Mouse (Mus musculus) limb, embryonic 13.5 days (tissue): Measurements from ENCODE around the gene Armh4. TPM values are rescaled to one million over a fixed set of nuclear protein-coding genes. Genes with fewer than 3 reads are reported as not detected.
"Not testable (repeated sequence)": the region's sequence is repeated elsewhere in the genome, so short reads cannot be mapped to it uniquely, and the experiment has no call there.

Experiments used
- ATAC-seq: fragments of 200-750 bp; cut with Nextera tagmentation; 2 replicates; pipeline ENCODE4 v1.8.0; 2017; ENCODE audit warnings: low read depth, moderate number of reproducible peaks, moderate TSS enrichment; ENCODE audit not compliant: low FRiP score
- H3K27ac ChIP-seq: fragments of 300-500 bp; sonication (generic); 2 replicates; pipeline ENCODE4 v1.5.1; 2015; ENCODE audit warnings: inconsistent platforms, mild to moderate bottlenecking, moderate library complexity
- H3K27me3 ChIP-seq: fragments of 300-500 bp; sonication (generic); 2 replicates; pipeline ENCODE4 v1.6.1; 2015; ENCODE audit warnings: mild to moderate bottlenecking, inconsistent platforms
- H3K36me3 ChIP-seq: fragments of 300-500 bp; sonication (generic); 2 replicates; pipeline ENCODE4 v1.6.1; 2015; ENCODE audit warnings: inconsistent platforms, mild to moderate bottlenecking, moderate library complexity
- H3K4me1 ChIP-seq: fragments of 300-500 bp; sonication (generic); 2 replicates; pipeline ENCODE4 v1.6.1; 2015; ENCODE audit warnings: inconsistent platforms
- H3K4me2 ChIP-seq: fragments of 300-500 bp; sonication (generic); replicated peaks from 2 replicates; pipeline ENCODE4 v1.6.1; 2015; ENCODE audit warnings: inconsistent platforms, mild to moderate bottlenecking, moderate library complexity
- H3K4me3 ChIP-seq: fragments of 300-500 bp; sonication (generic); 2 replicates; pipeline ENCODE4 v1.5.1; 2015; ENCODE audit warnings: moderate library complexity, mild to moderate bottlenecking, inconsistent platforms
- H3K9ac ChIP-seq: fragments of 300-500 bp; sonication (generic); 2 replicates; pipeline ENCODE4 v1.6.1; 2015; ENCODE audit warnings: mild to moderate bottlenecking, inconsistent platforms
- H3K9me3 ChIP-seq: fragments of 300-500 bp; sonication (generic); 2 replicates; pipeline ENCODE4 v1.6.1; 2016; ENCODE audit warnings: inconsistent platforms
- WGBS: fragments of 180-500 bp; shearing (Covaris S2); methylation state at CpG from one replicate; pipeline ENCODE4 v1.1.7; 2015; 5-methylcytosine and 5-hydroxymethylcytosine counted together
- polyA plus RNA-seq: library from polyadenylated mRNA; unstranded; fragments of >200 nt; fragmentation: Nextera tagmentation; extraction: Ambion mirVana; gene quantifications from 2 replicates; pipeline ENCODE4 v1.2.1, GENCODE M21; 2015

Armh4 gene
- polyA plus RNA-seq, 1 experiment from 2014 or later = 16.0 TPM

DNA sequence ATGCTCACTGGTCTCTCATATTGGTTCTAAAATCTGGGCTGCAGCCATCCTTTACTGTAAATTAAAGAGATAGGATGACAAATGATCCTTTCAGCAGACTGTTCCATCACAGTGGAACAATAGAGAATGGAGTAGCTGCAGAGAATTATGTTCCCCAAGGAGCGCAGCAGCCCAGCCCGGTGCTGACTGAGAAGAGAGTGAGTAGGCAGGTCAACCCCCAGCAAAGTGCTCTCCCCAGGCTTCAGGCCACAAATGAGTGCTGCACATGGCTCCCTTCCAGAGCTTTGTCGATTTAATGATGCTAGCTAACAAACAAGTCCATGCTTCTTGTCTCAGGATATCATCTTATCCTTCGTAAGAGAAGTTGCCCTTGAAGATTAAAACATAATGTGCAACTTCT, 2.8 kb downstream of the Armh4 start:
- peaks cover 9% of the 10 kb centered on the region; the same call in 1 of the 2 replicates for H3K4me1 ChIP-seq
- no peak overlapping the region for H3K4me3 ChIP-seq
- no peak overlapping the region for H3K4me2 ChIP-seq
- no peaks in the 10 kb centered on the region for H3K36me3 ChIP-seq
- no peak overlapping the region for H3K9ac ChIP-seq
- ATAC-seq = no peak
- WGBS = 77% methylated on average over 4 of the region's 4 CpGs
- H3K27me3 ChIP-seq = no peaks in the 10 kb centered on the region
- no peak overlapping the region for H3K27ac ChIP-seq
- no peaks in the 10 kb centered on the region for H3K9me3 ChIP-seq

DNA sequence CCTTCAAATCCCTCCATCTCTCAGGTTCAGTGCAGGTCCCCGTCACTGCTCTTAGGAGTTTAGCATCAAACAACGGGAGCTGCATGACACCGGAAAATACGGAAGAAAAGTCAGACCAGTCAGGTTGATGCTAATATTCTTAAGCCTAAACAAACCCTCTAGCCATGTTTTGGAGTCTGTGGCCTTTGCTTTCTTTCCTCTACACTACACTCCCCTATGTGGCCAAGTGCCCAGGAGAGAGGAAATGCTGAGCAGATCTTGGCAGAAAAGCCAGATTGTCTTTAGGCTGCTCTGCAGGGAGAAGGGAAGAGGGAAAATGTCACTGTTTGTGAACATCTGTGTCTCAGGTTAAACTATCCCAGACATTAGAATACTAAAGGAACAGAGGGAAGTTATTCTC, 5.6 kb downstream of the Armh4 start:
- H3K27ac ChIP-seq, H3K4me3 ChIP-seq, H3K4me1 ChIP-seq, H3K36me3 ChIP-seq, H3K27me3 ChIP-seq, H3K9ac ChIP-seq, H3K9me3 ChIP-seq, ATAC-seq, H3K4me2 ChIP-seq: not testable (repeated sequence)
- 69% methylated on average over 4 of the region's 4 CpGs for WGBS

DNA sequence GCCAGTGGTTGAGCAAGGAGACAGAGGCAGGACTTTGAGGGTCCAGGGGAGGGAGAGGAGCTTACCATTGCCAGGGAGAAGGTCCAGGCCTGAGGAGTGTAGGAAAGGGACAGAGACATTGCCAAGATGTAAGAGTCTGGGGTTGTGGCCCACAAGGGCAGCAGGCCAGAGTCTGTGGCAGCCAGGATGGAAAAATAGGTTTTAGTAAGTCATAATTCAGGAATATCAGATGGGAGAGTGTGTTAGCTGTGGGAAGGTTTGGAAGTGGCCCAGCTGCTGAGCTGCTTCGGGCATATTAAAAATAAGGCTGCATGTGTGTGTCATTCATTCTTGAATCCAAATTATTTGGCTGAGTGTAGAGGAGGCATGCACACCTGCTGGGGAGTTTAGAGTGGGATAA, 11.4 kb downstream of the Armh4 start:
- H3K9me3 ChIP-seq = no peaks in the 10 kb centered on the region
- ATAC-seq = no peak; the same call in 1 of the 2 replicates
- no peak overlapping the region for H3K9ac ChIP-seq
- WGBS = 62% methylated on average over 1 of the region's 1 CpGs
- no peaks in the 10 kb centered on the region for H3K4me1 ChIP-seq
- H3K4me2 ChIP-seq = no peak overlapping the region
- no peak overlapping the region for H3K4me3 ChIP-seq
- H3K36me3 ChIP-seq = peaks cover 5% of the 10 kb centered on the region; the same call in 1 of the 2 replicates
- H3K27ac ChIP-seq = no peak overlapping the region
- no peaks in the 10 kb centered on the region for H3K27me3 ChIP-seq

DNA sequence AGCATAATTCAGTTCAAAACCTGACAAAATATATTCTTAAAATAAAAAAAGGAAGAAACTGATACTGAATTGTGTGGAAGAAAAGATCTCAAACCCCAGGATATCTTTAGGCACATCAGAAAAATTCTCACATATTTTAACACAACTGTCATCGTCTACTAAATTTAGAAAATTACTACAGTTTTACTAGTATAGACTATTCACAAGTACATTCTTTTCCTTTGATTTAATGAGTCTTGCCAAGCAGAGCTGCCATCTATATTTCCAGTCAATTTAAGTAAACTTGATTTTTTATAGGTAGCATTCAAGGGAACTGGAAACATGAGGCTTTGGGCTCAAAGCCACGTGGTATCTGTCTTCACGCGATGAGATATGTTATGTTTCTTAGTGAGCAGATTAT, 16.6 kb downstream of the Armh4 start:
- Histone ChIP-seq H3K9ac (no peak overlapping the region), H3K4me3 (no peak overlapping the region), H3K4me2 (no peak overlapping the region), H3K9me3 (no peaks in the 10 kb centered on the region), H3K4me1 (no peaks in the 10 kb centered on the region), H3K36me3 (peaks cover 5% of the 10 kb centered on the region; the same call in 1 of the 2 replicates), H3K27ac (no peak overlapping the region), H3K27me3 (no peaks in the 10 kb centered on the region)
- ATAC-seq = no peak
- WGBS = 85% methylated on average over 4 of the region's 4 CpGs

DNA sequence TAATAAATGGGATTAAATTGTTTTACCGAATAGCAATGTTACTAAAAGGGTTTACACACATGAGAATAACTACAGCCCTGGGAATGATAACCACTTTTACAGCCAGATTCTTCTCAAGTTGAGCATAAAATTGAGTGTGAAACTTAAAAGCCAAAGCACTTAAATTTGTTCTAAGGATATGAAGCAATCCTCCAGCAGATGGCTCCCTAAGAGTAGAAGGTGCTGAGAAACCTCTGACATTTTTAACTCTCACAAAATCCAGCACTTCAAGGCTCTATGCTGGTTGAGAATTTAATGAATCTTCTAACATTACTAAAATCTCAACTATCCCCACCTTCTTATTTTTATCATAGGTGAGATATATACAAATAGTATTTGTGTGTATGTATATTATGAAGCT, 27.3 kb downstream of the Armh4 start:
- no peak for ATAC-seq
- no peaks in the 10 kb centered on the region for H3K9me3 ChIP-seq
- H3K9ac ChIP-seq = no peak overlapping the region
- H3K36me3 ChIP-seq = no peaks in the 10 kb centered on the region
- 59% methylated on average over 1 of the region's 1 CpGs for WGBS
- no peak overlapping the region for H3K27ac ChIP-seq
- H3K4me1 ChIP-seq = no peaks in the 10 kb centered on the region
- no peak overlapping the region for H3K4me2 ChIP-seq
- H3K27me3 ChIP-seq = no peaks in the 10 kb centered on the region
- H3K4me3 ChIP-seq = no peak overlapping the region

DNA sequence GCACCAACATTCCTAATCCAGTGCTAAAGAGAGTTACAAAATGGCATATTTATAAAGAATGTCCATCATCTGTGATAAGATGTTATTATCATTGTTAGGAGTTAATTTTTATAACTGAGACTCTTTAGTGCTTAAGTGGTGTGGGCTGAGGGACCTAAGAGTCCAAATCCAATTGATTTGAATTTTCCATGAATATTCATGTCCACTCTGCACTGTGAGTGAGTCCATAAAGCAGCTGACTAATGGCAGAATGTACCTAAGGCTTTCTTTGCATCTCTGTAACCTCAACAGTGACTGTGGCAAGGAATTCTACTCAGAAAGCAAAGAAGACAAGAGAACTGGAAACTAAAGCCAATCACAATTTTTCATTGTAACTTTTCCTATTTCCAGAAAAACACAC, 30.6 kb downstream of the Armh4 start:
- H3K4me1 ChIP-seq = no peaks in the 10 kb centered on the region
- no peak overlapping the region for H3K4me2 ChIP-seq
- no peak overlapping the region for H3K4me3 ChIP-seq
- H3K27ac ChIP-seq = no peak overlapping the region
- no peak overlapping the region for H3K9ac ChIP-seq
- H3K9me3 ChIP-seq = no peaks in the 10 kb centered on the region
- no peaks in the 10 kb centered on the region for H3K36me3 ChIP-seq
- H3K27me3 ChIP-seq = no peaks in the 10 kb centered on the region
- no peak for ATAC-seq

DNA sequence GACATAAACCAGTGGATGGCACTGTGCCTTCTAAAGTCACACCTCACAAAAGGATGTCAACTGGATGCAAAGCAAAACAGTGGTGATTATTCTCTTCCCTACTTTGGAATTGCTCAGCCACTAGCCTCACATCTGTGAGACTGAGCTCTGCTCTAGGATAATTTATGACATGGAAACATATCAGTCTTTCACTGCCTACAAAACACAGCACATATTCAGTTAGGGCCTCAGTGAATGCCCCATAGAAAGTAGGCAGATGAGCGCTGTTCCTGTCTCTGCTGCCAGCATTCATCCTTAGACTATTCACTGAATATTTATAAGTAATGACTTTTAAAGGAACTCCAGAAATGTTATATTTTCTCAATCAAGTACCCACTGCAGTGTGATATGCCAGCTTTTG, 37.3 kb downstream of the Armh4 start:
- ATAC-seq = no peak
- H3K9me3 ChIP-seq = no peaks in the 10 kb centered on the region
- H3K4me1 ChIP-seq = no peaks in the 10 kb centered on the region
- H3K36me3 ChIP-seq = no peaks in the 10 kb centered on the region
- no peak overlapping the region for H3K4me2 ChIP-seq
- no peaks in the 10 kb centered on the region for H3K27me3 ChIP-seq
- no peak overlapping the region for H3K27ac ChIP-seq
- WGBS = 90% methylated on average over 1 of the region's 1 CpGs
- H3K4me3 ChIP-seq = no peak overlapping the region
- no peak overlapping the region for H3K9ac ChIP-seq

DNA sequence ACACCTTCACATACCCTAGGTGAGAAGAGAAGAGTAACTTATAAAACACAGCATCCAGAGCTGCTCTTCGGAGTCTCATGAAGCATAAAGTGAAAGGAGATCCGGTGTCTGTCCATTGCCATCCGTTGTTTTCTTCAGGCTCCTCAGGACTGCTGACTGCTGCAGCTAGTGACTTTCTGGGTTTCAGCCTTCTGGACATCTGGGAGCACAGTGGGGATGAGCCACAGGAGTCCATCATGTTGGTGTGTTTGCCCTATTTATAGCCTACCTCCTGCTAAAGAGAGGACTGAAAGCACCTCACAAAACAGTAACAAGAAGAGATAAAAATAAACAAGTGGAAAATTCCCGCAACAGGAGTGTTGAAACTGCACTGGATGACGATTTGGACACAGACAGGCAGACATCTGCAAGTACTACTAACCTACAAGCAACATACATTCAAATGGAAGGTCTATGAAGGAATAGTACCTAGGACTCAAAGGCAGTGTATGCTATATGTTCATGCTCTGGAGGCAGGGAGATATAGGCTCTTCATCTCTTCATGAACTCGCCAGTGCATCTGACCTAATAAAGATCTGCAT, 39.1 kb downstream of the Armh4 start:
- Histone ChIP-seq H3K9ac (no peak overlapping the region), H3K27ac (no peak overlapping the region)
- WGBS = 71% methylated on average over 6 of the region's 6 CpGs

DNA sequence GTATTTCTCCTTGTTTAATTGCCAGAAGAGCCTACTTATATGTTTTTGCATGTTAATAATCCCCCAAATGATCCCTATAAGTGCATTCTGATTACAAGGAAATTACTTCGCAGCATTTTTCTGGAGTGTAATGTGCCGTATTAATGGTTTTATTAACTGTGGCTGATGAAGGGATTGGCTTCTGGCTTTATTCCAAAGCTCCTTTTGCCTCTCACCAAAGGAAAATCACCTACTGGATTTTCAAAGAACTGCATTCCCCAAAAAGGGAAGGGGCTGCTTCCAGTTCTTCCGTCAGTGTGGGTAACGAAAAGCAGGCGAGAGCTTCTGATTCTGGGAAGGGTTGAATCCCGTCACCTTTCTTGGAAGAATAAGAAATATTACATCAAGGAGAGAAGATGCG, 43.9 kb downstream of the Armh4 start:
- no peak for ATAC-seq
- no peak overlapping the region for H3K27ac ChIP-seq
- no peak overlapping the region for H3K4me2 ChIP-seq
- H3K9ac ChIP-seq = no peak overlapping the region
- H3K36me3 ChIP-seq = no peaks in the 10 kb centered on the region
- WGBS = 27% methylated on average over 7 of the region's 7 CpGs
- no peak overlapping the region for H3K4me3 ChIP-seq
- H3K9me3 ChIP-seq = no peaks in the 10 kb centered on the region
- H3K27me3 ChIP-seq = no peaks in the 10 kb centered on the region
- H3K4me1 ChIP-seq = no peaks in the 10 kb centered on the region

More for the DNA sequence above, 39.1 kb downstream of the Armh4 start:
- Histone ChIP-seq H3K4me1 (no peaks in the 10 kb centered on the region), H3K4me2 (no peak overlapping the region), H3K4me3 (no peak overlapping the region), H3K9me3 (no peaks in the 10 kb centered on the region), H3K27me3 (no peaks in the 10 kb centered on the region), H3K36me3 (no peaks in the 10 kb centered on the region)
- ATAC-seq = no peak

DNA sequence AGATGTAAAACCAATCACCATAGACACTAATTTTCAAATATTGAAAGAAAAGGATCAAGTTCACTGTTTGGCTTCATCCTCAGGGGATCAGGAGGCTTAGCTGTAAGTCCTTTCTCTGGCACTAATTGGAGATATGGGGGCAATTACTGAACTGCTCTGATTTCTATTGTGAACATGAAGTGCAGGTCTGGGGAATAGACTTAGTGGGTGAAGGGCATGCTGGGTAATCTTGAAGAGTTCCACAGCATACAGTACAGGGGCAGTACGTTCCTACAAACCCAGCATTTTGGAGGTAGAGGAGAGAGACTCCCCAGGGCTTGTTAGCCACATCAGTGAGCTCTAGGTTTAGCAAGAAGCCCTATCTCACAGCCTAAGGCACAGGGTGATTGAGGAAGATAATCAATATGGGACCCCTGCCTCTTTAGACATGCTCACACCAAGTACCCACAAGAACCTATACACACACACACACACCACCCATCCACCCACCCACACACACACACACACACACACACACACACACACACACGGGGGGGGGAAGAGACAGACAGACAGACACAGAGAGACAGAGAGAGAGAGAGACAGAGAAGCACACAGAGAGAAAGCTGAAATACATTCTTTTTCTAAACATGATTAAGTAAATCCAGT, 44.6 kb downstream of the Armh4 start:
- H3K4me3 ChIP-seq = no peak overlapping the region
- no peak overlapping the region for H3K4me2 ChIP-seq
- H3K36me3 ChIP-seq = no peaks in the 10 kb centered on the region
- no peak for ATAC-seq
- no peak overlapping the region for H3K9ac ChIP-seq
- no peak overlapping the region for H3K27ac ChIP-seq
- no peaks in the 10 kb centered on the region for H3K27me3 ChIP-seq
- WGBS = 48% methylated on average over 2 of the region's 2 CpGs
- no peaks in the 10 kb centered on the region for H3K9me3 ChIP-seq
- H3K4me1 ChIP-seq = no peaks in the 10 kb centered on the region

DNA sequence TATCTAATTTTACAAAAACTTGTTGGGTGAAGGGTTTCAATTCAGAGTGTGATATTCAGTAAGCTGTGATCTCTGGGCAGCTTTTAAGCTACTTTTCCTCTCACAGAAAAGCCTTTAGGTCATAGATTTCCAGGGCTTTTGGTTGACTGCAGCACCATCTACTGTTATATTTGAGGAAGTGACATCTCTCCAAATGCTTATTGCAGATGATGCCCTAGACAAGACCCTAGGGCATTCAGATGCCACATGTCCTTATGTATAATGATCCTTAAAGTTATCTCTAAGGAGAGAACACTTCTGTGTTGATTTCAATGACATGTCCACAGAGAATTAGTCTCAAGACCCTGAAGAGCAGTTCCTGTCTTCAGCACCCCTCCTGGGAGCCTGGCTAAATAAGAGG, 49.2 kb downstream of the Armh4 start:
- Histone ChIP-seq H3K4me3 (no peak overlapping the region), H3K36me3 (no peaks in the 10 kb centered on the region), H3K9me3 (no peaks in the 10 kb centered on the region), H3K4me1 (no peaks in the 10 kb centered on the region), H3K27me3 (no peaks in the 10 kb centered on the region), H3K9ac (no peak overlapping the region), H3K4me2 (no peak overlapping the region), H3K27ac (no peak overlapping the region)
- ATAC-seq = no peak

DNA sequence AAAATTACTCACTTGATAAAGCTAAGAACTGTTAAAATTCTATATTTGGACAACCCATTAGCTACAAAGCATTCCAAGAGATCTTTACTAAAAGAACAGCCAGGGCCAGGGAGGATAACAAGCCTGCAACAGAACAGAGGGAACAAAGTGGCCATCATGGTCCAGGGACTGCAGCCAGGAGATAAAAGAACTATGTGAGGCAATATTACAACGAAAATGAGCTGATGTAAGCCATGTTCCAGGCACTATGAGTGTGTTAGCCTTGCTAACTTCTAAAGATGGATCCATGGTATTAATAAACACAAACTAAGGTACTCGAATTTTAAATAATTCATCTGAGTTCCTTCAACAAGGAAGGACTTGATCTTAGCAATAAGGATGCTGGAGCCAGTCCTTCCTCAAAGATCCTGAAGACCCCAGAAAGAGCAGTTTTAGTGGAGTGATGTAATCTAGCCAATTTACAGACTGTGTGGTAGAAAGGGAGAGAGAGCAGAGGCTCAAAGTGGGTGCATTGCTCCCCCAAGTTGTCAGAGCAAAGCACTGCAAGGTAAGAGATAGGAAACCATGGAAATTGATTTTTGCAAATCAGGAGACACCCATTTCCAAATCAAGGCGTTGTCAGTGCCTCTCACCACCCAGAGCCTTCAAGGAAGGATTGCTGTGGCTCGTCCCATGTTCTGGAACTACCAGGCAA, 59.7 kb downstream of the Armh4 start:
- H3K9me3 ChIP-seq = no peaks in the 10 kb centered on the region
- no peak for ATAC-seq
- no peak overlapping the region for H3K9ac ChIP-seq
- H3K4me3 ChIP-seq = no peak overlapping the region
- H3K36me3 ChIP-seq = no peaks in the 10 kb centered on the region
- no peaks in the 10 kb centered on the region for H3K4me1 ChIP-seq
- 51% methylated on average over 4 of the region's 4 CpGs for WGBS
- no peak overlapping the region for H3K27ac ChIP-seq
- H3K27me3 ChIP-seq = no peaks in the 10 kb centered on the region
- no peak overlapping the region for H3K4me2 ChIP-seq

DNA sequence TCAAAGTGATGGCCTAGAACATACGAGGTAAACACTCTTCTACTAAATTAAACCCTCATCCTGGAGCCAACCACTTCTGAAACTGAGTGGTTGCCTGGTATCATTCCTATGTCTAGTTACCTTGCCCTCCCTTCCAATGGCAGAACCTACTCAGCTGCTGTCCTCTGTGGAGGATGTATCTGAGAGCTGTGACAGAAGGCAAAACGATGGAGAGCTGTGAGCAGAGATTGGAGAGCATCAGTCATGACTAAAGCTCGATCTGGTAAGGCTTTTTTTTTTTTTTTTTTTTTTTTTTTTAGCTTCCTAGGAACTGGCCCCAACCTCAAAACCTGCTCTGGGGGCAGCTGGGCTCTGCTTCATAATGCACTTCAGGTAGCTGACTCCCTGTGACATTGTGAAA, 60.4 kb downstream of the Armh4 start:
- Histone ChIP-seq H3K4me2 (no peak overlapping the region), H3K36me3 (no peaks in the 10 kb centered on the region), H3K4me1 (no peaks in the 10 kb centered on the region), H3K27ac (no peak overlapping the region), H3K9me3 (no peaks in the 10 kb centered on the region), H3K27me3 (no peaks in the 10 kb centered on the region), H3K4me3 (no peak overlapping the region), H3K9ac (no peak overlapping the region)
- no peak for ATAC-seq
- WGBS = 25% methylated on average over 3 of the region's 3 CpGs
